Comparison of ENCODE assay signal across 18 mouse cellular contexts in the genomic region with DNA sequence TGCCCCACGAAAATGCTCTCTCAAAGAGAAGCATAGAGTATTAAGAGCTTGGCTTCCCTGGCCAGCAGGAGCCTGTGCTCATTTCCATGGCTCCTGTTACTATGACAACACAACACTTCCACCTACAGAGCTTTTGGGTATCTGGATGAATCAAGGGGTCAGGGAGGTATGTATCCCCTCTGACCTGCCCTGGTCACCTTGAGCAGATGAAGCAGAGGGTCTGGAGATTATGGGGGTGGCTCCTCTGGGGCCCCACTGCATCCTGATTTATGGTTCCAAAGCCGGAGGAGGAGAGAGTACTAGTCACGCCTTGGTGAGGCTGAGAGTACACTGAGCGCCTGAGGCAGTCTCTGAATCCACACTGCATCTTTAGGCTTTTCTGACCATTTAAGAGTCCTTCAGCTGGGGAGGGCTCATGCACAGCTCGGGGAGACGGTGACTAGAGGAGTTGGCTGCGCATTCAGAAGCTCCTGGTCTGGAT. TPM values are rescaled to one million over a fixed set of nuclear protein-coding genes. Genes with fewer than 3 reads are reported as not detected.
DNase-seq lines count a peak whose midpoint lies in the region; ATAC-seq and TF ChIP-seq lines count a peak whose summit lies in the region.
"Had no signal": no experiment of that assay in that cellular context is flagged by ENCODE, and none has a peak within 500 bp of the region (broad histone marks: within the 10 kb centered on the region; RNA-seq: fewer than 3 reads in every experiment).

No protein-coding gene starts in this region.

- no peak for TF ChIP-seq CTCF in layer of hippocampus, adult 2 months (conservative IDR thresholded peaks at IDR 0.05)

- no peaks in the 10 kb centered on the region for H3K9me3 ChIP-seq in embryonic facial prominence, embryonic 12.5 days
- H3K9me3 ChIP-seq: liver, embryonic 13.5 days had no signal

- peak; percentile 30 for DNase-seq in embryo, embryonic 10 days (ENCODE audit: low spot score)
- DNase-seq in embryo, embryonic 9.5 days (ENCODE audit: extremely low spot score) = no peak
- peak in 1 of 2 experiments; percentile 29 for DNase-seq in layer of hippocampus, adult 2 months (ENCODE audit: low spot score in 2 of 2)
- no peak for DNase-seq in layer of hippocampus, adult 9-11 months
- DNase-seq in ZHBTc4 (ENCODE audit: low read depth, low spot score) (peak; percentile 44), liver (no peak)
- DNase-seq in ovary, postnatal 36 days (ENCODE audit: low spot score) = no peak
- DNase-seq: adrenal gland, adult 8-10 months; heart, adult 11 months; kidney, adult 9 months; liver, embryonic 13.5 days; spleen, adult 18-20 months had no signal

- no peak for ATAC-seq in embryonic facial prominence, embryonic 12.5 days (ENCODE audit: insufficient number of reproducible peaks, insufficient read depth, low FRiP score, low TSS enrichment)

- no peak overlapping the region for H3K4me3 ChIP-seq in layer of hippocampus, adult 2 months
- H3K4me3 ChIP-seq in embryonic facial prominence, embryonic 12.5 days = no peak overlapping the region
- H3K4me3 ChIP-seq: liver, embryonic 13.5 days had no signal

- peak overlapping the region; percentile 87 for H3K27ac ChIP-seq in layer of hippocampus, adult 2 months
- no peak overlapping the region for H3K27ac ChIP-seq in embryonic facial prominence, embryonic 12.5 days
- H3K27ac ChIP-seq: liver, embryonic 13.5 days; macrophage had no signal

- H3K4me2 ChIP-seq in embryonic facial prominence, embryonic 12.5 days (replicated peaks) = no peak overlapping the region
- H3K4me2 ChIP-seq: liver, embryonic 13.5 days had no signal

- 64% methylated on average over 7 of the region's 7 CpGs for WGBS in embryonic facial prominence, embryonic 12.5 days

- H3K36me3 ChIP-seq in embryonic facial prominence, embryonic 12.5 days = no peaks in the 10 kb centered on the region
- H3K36me3 ChIP-seq: liver, embryonic 13.5 days had no signal

- 0 out of 2 replicates have a peak, but pooled peaks cover 4% of the 10 kb centered on the region for H3K4me1 ChIP-seq in embryonic facial prominence, embryonic 12.5 days

- H3K27me3 ChIP-seq in embryonic facial prominence, embryonic 12.5 days = no peaks in the 10 kb centered on the region
- H3K27me3 ChIP-seq: liver, embryonic 13.5 days had no signal

- H3K9ac ChIP-seq in embryonic facial prominence, embryonic 12.5 days = 0 out of 2 replicates have a peak overlapping the region, but pooled peaks have one; percentile 3
- H3K9ac ChIP-seq: liver, embryonic 13.5 days had no signal

RNA-seq across cellular contexts. Expression of gene Ficd, which starts 4.9 kb away (rescaled TPM):
- total RNA-seq in layer of hippocampus, adult 2 months (2021) = 10 to 100 TPM; 12.2 to 12.5 TPM
- polyA plus RNA-seq in embryonic facial prominence, embryonic 12.5 days (2016; fragmentation: Nextera tagmentation; extraction: Ambion mirVana) = 4.9 and 5.1 TPM in 2 replicates

RNA-seq across cellular contexts. Expression of gene 1700069L16Rik, which starts 6.1 kb away (rescaled TPM):
- total RNA-seq in layer of hippocampus, adult 2 months (2021) = not detected
- not detected in 2 replicates for polyA plus RNA-seq in embryonic facial prominence, embryonic 12.5 days (2016; fragmentation: Nextera tagmentation; extraction: Ambion mirVana)
- total RNA-seq: adrenal gland, adult 8-10 months; heart, postnatal 25 days; layer of hippocampus, postnatal 36 days had no signal
- polyA plus RNA-seq: C2C12; liver, embryonic 13.5 days; macrophage; thymus, postnatal 0 days had no signal

RNA-seq across cellular contexts. Expression of gene Sart3, which starts 41.6 kb away (rescaled TPM):
- total RNA-seq in layer of hippocampus, adult 2 months (2021) = 10 to 100 TPM; 53.5 to 54.4 TPM
- polyA plus RNA-seq in embryonic facial prominence, embryonic 12.5 days (2016; fragmentation: Nextera tagmentation; extraction: Ambion mirVana) = 87.8 and 88.3 TPM in 2 replicates

RNA-seq across cellular contexts. Expression of gene Iscu, which starts 41.9 kb away (rescaled TPM):
- total RNA-seq in layer of hippocampus, adult 2 months (2021) = 100 to 1,000 TPM; 111 to 122 TPM
- 109 and 111 TPM in 2 replicates for polyA plus RNA-seq in embryonic facial prominence, embryonic 12.5 days (2016; fragmentation: Nextera tagmentation; extraction: Ambion mirVana)

Comparison
In these comparisons a context has a peak if more than half of its experiments do, and no peak if none do; other contexts are left out.
1. DNase-seq: peak in embryo, embryonic 10 days (single experiment) and ZHBTc4 (single experiment); none in embryo, embryonic 9.5 days (single experiment), layer of hippocampus, adult 9-11 months (single experiment), ovary, postnatal 36 days (single experiment) and liver (single experiment).